Mouse (Mus musculus) heart, embryonic 16.5 days (tissue): Measurements from ENCODE around the gene Rhebl1. TPM values are rescaled to one million over a fixed set of nuclear protein-coding genes. Genes with fewer than 3 reads are reported as not detected.

ENCODE experiments used
- ATAC-seq: fragments of 200-750 bp; cut with Nextera tagmentation; replicated peaks from 2 replicates; pipeline ENCODE4 v1.8.0; 2017; ENCODE audit warnings: moderate number of reproducible peaks; ENCODE audit not compliant: insufficient read depth, low FRiP score; ENCODE audit errors: extremely low read depth
- H3K27ac ChIP-seq: fragments of 300-500 bp; sonication (generic); 2 replicates; pipeline ENCODE4 v1.5.1; 2014; ENCODE audit warnings: mild to moderate bottlenecking, low read length, control low read depth, moderate library complexity
- H3K27me3 ChIP-seq: fragments of 300-500 bp; sonication (generic); 2 replicates; pipeline ENCODE4 v1.6.1; 2014; ENCODE audit warnings: low read length, mixed read lengths; ENCODE audit not compliant: control insufficient read depth, insufficient read depth
- H3K36me3 ChIP-seq: fragments of 300-500 bp; sonication (generic); 2 replicates; pipeline ENCODE4 v1.6.1; 2014; ENCODE audit not compliant: control insufficient read depth, insufficient read depth
- H3K4me1 ChIP-seq: fragments of 300-500 bp; sonication (generic); 2 replicates; pipeline ENCODE4 v1.6.1; 2014; ENCODE audit warnings: low read length, mixed read lengths; ENCODE audit not compliant: control insufficient read depth, insufficient read depth
- H3K4me2 ChIP-seq: fragments of 300-500 bp; sonication (generic); 2 replicates; pipeline ENCODE4 v1.6.1; 2014; ENCODE audit warnings: low read depth, mild to moderate bottlenecking, control low read depth, low read length
- H3K4me3 ChIP-seq: fragments of 300-500 bp; sonication (generic); 2 replicates; pipeline ENCODE4 v1.5.1; 2014; ENCODE audit warnings: mild to moderate bottlenecking, control low read depth, low read length
- H3K9ac ChIP-seq: fragments of 300-500 bp; sonication (generic); 2 replicates; pipeline ENCODE4 v1.6.1; 2014; ENCODE audit warnings: low read length, control low read depth
- H3K9me3 ChIP-seq: fragments of 300-500 bp; sonication (generic); replicated peaks from 2 replicates; pipeline ENCODE4 v1.6.1; 2016; ENCODE audit warnings: low read length; ENCODE audit not compliant: control insufficient read depth
- WGBS: fragments of 180-500 bp; shearing (Covaris S2); extraction: QIAGEN DNeasy Blood & Tissue Kit; methylation state at CpG from one replicate; pipeline ENCODE4 v1.1.7; 2014; 5-methylcytosine and 5-hydroxymethylcytosine counted together
- polyA plus RNA-seq: library from polyadenylated mRNA; unstranded; fragments of >200 nt; fragmentation: Nextera tagmentation; extraction: Ambion mirVana; gene quantifications from 2 replicates; pipeline ENCODE4 v1.2.1, GENCODE M21; 2015

The Rhebl1 gene
- polyA plus RNA-seq, 1 experiment from 2014 or later: 7.3 TPM

DNA sequence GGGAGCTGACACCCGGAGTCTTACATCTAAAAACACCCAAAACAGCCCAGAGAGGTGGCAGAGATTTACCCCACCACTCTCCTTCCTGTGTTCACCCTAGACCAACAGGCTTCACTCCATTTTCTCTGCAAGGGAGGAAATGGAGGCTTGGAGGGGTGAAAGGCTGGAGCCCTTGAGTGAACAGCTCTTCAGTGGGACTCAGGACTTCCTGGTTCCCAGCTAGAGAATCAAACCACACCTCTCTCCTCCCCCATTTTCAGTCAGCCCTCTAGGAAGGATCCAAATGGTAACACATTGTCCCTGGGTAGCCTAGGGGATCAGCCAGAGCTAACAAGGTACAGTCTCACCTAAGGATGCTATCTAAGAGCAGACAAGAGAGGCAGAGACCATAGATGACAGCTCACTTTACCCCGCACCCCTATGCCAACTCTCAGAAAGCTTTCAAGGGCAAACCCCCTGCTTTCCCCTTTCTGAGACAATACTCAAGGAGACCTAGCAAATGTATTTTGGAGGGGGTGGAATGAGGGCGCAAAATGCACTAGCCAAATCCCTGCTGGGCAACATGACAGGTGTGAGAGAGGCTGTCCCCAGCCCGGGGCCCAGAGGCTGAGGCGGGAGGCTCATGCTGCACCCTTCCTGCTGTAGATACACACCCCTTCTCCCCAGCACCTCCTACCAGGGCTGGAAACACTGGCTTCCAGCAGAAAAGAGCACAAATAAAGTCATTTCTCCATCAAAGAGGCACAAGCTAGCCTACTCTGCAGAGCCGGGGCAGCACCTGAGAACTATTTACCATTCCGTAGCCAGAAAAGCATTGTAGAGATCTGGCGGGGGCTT lies 24.8 kb downstream of the Rhebl1 start:
- Histone ChIP-seq H3K9ac (peak overlapping the region; percentile 99), H3K9me3 (no peaks in the 10 kb centered on the region), H3K36me3 (peaks cover 19% of the 10 kb centered on the region), H3K27me3 (no peaks in the 10 kb centered on the region), H3K4me3 (peak overlapping the region; percentile 89), H3K4me2 (peak overlapping the region; percentile 99), H3K27ac (peak overlapping the region; percentile 98), H3K4me1 (peaks cover 36% of the 10 kb centered on the region)
- ATAC-seq: no peak
- 8% methylated on average over 8 of the region's 8 CpGs for WGBS

DNA sequence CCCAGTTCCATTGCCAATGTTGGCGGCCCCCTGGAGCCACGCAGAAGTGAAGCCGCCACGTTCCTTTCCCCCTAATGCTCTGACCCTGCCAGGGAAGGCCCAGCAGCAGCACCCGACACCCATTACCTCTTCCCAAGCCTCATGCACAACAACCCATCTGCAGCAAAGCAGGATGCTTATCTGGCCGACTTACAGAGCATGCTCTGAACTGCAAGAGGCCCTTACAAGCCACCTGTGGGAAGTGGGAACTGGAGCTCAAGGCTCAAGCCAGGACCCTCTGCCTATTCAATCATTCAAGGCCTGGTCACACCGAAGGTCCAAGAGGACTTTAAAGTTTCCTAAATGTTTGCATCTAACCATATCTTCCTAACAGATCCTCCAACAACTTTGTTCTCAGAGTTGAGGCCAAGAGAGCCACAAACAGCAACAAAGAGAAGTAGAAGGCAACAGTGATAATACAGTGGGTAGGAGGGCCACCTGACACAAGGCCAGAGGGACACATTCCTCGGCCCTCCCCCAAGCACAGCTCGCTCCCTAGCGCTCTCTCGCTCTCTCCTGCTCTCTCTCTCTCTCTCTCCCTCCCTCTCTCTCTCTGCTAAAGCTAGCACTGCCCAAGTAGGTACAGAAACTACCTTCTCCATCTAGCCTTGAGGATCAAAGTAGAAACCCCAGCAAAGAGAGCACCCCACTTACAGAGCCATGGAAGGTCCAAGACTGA lies 25.8 kb downstream of the Rhebl1 start:
- peak overlapping the region; percentile 98 for H3K27ac ChIP-seq
- peak overlapping the region; percentile 99 for H3K9ac ChIP-seq
- H3K4me3 ChIP-seq: peak overlapping the region; percentile 89
- no peaks in the 10 kb centered on the region for H3K27me3 ChIP-seq
- H3K4me1 ChIP-seq: peaks cover 36% of the 10 kb centered on the region
- ATAC-seq: no peak
- peaks cover 30% of the 10 kb centered on the region for H3K36me3 ChIP-seq
- no peaks in the 10 kb centered on the region for H3K9me3 ChIP-seq
- WGBS: 24% methylated on average over 11 of the region's 11 CpGs
- H3K4me2 ChIP-seq: peak overlapping the region; percentile 99

DNA sequence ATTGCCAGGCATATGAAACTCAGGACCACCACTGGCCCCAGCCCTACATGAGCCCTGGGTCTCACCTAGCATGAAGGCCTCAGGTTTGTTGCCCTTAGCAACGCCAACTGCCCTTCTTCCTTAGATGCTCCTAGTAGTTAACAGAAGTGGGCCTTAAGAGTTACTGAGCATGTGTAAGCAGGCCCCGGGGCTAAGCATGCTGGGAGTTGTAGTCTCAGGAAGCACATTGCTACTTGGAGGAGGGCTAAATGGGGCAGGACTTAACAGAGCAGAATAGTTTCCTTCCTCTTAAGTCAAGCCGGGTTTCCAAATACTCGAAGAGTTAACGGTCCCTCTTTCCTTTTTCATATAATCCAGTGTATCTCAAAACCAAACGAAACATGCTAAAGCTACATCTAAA lies 27.0 kb downstream of the Rhebl1 start:
- H3K4me1 ChIP-seq: peaks cover 31% of the 10 kb centered on the region
- no peaks in the 10 kb centered on the region for H3K9me3 ChIP-seq
- H3K36me3 ChIP-seq: peaks cover 42% of the 10 kb centered on the region
- no peak for ATAC-seq
- H3K27me3 ChIP-seq: no peaks in the 10 kb centered on the region
- peak overlapping the region; percentile 99 for H3K4me2 ChIP-seq
- peak overlapping the region; percentile 98; the same call in 1 of the 2 replicates for H3K27ac ChIP-seq
- H3K9ac ChIP-seq: 0 out of 2 replicates have a peak overlapping the region, but pooled peaks have one; percentile 99
- peak overlapping the region; percentile 89 for H3K4me3 ChIP-seq
- WGBS: 47% methylated on average over 6 of the region's 6 CpGs

DNA sequence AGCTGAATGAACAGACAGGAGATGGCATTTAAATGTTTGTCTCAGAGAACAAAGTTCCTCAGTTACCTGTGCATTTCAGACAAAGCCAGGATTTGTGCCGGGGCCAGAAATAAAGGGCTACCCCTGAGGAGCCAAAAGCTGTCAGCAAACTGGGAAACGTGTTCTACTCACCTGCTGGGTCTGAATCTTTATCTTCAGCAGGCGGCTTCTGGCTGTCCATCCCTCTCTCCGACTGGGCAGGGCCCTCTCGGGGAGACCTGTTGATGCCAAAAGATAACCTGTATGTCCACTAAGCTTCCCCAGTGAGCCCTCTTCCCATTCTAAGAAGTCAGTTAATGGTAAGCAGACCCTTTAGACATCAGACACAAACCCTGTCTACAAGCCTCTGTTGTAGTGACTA lies 27.8 kb downstream of the Rhebl1 start:
- WGBS: 74% methylated on average over 5 of the region's 5 CpGs
- ATAC-seq: no peak
- H3K4me2 ChIP-seq: no peak overlapping the region

DNA sequence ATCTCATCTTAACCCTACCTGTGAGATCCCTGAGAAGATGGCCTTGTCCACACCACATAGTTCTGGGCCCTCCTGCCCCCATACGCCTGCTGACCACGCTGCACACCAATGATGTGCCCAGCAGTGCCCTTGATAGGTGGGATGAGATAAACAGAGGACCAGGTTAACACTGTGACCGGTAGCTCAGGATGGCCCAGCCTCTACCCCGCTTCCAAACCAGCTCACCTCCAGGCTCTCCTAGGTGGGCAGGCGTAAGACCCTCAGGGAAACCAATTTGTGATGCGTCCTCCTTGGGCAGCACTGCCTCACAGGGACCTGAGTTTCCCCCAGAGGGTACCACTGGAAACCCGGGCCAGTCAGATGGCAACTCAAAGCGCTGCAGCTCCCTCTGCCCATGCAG lies 28.6 kb downstream of the Rhebl1 start:
- no peak overlapping the region for H3K27ac ChIP-seq
- no peaks in the 10 kb centered on the region for H3K9me3 ChIP-seq
- no peak overlapping the region for H3K9ac ChIP-seq
- no peak overlapping the region for H3K4me3 ChIP-seq
- H3K4me2 ChIP-seq: no peak overlapping the region
- no peaks in the 10 kb centered on the region for H3K27me3 ChIP-seq
- peaks cover 31% of the 10 kb centered on the region for H3K4me1 ChIP-seq
- peaks cover 56% of the 10 kb centered on the region for H3K36me3 ChIP-seq
- no peak for ATAC-seq
- WGBS: 95% methylated on average over 8 of the region's 8 CpGs

More for the DNA sequence above, 27.8 kb downstream of the Rhebl1 start:
- H3K36me3 ChIP-seq: peaks cover 49% of the 10 kb centered on the region
- no peaks in the 10 kb centered on the region for H3K9me3 ChIP-seq
- H3K9ac ChIP-seq: no peak overlapping the region
- no peak overlapping the region for H3K4me3 ChIP-seq
- H3K4me1 ChIP-seq: peaks cover 31% of the 10 kb centered on the region
- H3K27ac ChIP-seq: no peak overlapping the region
- H3K27me3 ChIP-seq: no peaks in the 10 kb centered on the region

DNA sequence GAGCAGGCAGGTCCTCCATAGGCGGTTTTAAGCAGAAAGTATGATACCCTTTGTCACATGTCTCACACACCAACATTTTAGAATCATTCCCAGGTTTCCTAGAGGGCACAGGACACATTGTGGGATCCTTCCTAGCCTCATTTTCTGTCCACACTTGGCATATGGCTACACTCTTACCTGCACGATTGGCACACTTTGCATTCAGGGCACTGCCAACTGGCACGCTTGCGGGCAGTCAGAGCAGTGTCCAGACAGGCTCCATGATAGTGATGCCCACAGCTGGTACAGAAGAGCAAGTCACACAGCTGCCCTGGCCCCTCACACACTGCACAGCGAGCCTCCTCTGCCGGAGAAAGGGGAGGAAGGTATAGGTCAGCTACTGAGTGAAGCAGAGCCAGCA lies 29.4 kb downstream of the Rhebl1 start:
- Histone ChIP-seq H3K27ac (no peak overlapping the region), H3K4me3 (no peak overlapping the region), H3K27me3 (no peaks in the 10 kb centered on the region), H3K36me3 (peaks cover 64% of the 10 kb centered on the region), H3K4me2 (no peak overlapping the region), H3K9me3 (no peaks in the 10 kb centered on the region), H3K4me1 (peaks cover 31% of the 10 kb centered on the region), H3K9ac (no peak overlapping the region)
- 94% methylated on average over 6 of the region's 6 CpGs for WGBS
- no peak for ATAC-seq

DNA sequence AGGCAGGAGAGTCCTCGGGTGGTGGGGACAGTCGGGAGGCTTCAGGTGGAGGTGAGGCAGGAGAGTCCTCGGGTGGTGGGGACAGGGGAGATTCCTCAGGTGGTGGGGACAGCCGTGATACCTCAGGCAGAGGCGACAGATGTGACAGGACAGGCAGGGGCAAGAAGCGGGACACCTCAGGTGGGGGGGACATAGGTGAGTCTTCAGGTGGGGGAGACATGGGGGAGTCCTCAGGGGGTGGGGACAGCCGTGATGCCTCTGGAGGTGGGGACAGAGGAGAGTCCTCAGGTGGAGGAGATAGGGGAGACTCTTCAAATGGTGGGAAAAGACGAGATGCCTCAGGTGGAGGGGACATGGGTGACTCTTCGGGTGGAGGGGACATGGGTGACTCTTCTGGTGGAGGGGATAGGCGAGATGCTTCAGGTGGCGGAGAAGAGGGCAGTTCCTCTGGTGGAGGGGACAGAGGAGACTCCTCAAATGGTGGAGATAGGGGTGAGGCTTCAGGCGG lies 30.8 kb downstream of the Rhebl1 start:
- Histone ChIP-seq H3K9me3 (no peaks in the 10 kb centered on the region), H3K27me3 (no peaks in the 10 kb centered on the region), H3K4me3 (no peak overlapping the region), H3K36me3 (peaks cover 77% of the 10 kb centered on the region), H3K27ac (no peak overlapping the region), H3K4me2 (no peak overlapping the region), H3K9ac (no peak overlapping the region), H3K4me1 (peaks cover 17% of the 10 kb centered on the region)
- no peak for ATAC-seq
- WGBS: 86% methylated on average over 12 of the region's 12 CpGs

DNA sequence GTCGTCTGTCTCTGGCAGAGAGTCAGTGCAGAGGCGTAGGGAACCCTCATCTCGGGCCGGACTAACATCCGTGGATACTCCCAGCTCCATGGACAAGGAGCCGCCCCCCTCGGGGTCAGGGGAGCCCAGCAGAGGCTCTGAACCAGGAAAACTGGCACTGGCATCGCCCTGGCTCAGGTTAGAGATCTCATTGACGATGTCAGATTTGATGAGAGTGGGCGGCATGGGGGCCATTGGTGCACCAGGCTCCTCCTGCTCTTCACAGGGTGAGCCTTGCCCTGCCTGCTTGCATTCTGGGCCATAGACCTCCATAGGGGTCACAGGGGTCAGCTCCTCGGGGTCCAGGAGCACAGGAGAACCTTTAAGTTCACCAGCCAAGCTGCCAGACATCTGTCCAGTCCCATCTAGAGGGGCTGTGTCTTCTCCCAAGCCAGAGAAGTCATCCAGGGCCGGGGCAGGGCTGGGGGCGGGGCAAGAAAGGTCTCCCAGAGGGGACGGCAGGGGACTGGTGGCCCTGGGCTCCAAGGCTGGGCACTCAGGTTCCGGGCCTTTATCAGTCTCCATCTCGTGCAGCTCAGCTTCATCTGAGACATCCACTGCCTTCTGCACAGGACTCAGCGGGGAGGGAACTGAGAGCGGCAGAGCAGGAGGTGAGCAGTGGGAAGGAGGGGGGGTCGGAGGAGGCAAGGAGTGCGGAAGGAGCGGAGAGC lies 32.5 kb downstream of the Rhebl1 start:
- H3K4me2 ChIP-seq: no peak overlapping the region
- no peaks in the 10 kb centered on the region for H3K9me3 ChIP-seq
- no peak overlapping the region for H3K9ac ChIP-seq
- ATAC-seq: no peak
- peaks cover 1% of the 10 kb centered on the region; the same call in 1 of the 2 replicates for H3K4me1 ChIP-seq
- H3K4me3 ChIP-seq: no peak overlapping the region
- H3K36me3 ChIP-seq: peaks cover 94% of the 10 kb centered on the region
- no peaks in the 10 kb centered on the region for H3K27me3 ChIP-seq
- no peak overlapping the region for H3K27ac ChIP-seq
- WGBS: 82% methylated on average over 21 of the region's 21 CpGs
